21 mouse cellular contexts compared by ENCODE assay signal in the genomic region with DNA sequence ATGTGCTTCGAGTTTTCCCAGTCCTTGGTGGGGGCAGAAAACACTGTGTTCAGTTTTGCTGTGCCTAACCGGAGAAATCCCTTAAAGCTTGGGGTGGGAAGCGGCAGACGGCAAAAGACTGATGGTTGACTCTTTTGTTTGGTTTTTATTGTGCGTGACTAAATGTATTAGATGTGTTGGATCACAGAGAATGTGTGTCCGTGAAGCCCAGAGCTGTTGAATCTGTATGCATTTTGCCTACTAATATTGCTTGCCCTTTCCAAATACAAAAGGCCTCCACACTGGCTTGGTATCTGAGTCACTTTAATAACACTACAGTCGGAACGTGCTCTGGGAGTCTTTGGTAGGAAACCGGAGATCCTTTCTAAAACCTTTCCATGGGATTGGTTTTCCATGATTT.
DNase-seq lines count a peak whose midpoint lies in the region; ATAC-seq and TF ChIP-seq lines count a peak whose summit lies in the region.
"Had no signal": no experiment of that assay in that cellular context is flagged by ENCODE, and none has a peak within 500 bp of the region (broad histone marks: within the 10 kb centered on the region; RNA-seq: fewer than 3 reads in every experiment).

No protein-coding gene starts in this region.

- H3K4me1 ChIP-seq in ES-Bruce4 (ENCODE audit: control insufficient read depth, insufficient read depth, low read length), result no peaks in the 10 kb centered on the region
- H3K4me1 ChIP-seq in hindbrain, postnatal 0 days (ENCODE audit: insufficient read depth, low read length), result peaks cover 7% of the 10 kb centered on the region; the same call in 1 of the 2 replicates
- H3K4me1 ChIP-seq: heart, embryonic 13.5 days had no signal

- DNase-seq in embryo, embryonic 10 days (ENCODE audit: low spot score), result peak; percentile 44
- peak; percentile 25 for DNase-seq in hindbrain, postnatal 0 days (ENCODE audit: low spot score)
- DNase-seq in neural tube, embryonic 10.5 days (ENCODE audit: extremely low spot score, low spot score), result peak; percentile 39
- DNase-seq in layer of hippocampus, adult 9-10 months (ENCODE audit: low spot score), result no peak
- no peak for DNase-seq in kidney, adult 9 months
- no peak for DNase-seq in right cerebral cortex, postnatal 10 days (ENCODE audit: low spot score in 2 of 2)
- DNase-seq in urinary bladder, postnatal 10 days (ENCODE audit: low spot score), result no peak
- DNase-seq: adrenal gland, postnatal 25 days; cerebellum, adult 2 months; heart, postnatal 36 days; liver; liver, postnatal 0 days; lung, postnatal 36 days; right cerebral cortex, postnatal 14 days; thymus, postnatal 14 days had no signal

- H3K36me3 ChIP-seq in ES-Bruce4 (ENCODE audit: control insufficient read depth, insufficient read depth, low read length, poor library complexity, severe bottlenecking), result no peaks in the 10 kb centered on the region
- H3K36me3 ChIP-seq in hindbrain, postnatal 0 days (ENCODE audit: insufficient read depth, low read length), result no peaks in the 10 kb centered on the region
- H3K36me3 ChIP-seq: heart, embryonic 13.5 days had no signal

- WGBS in hindbrain, postnatal 0 days, result 32% methylated on average over 9 of the region's 9 CpGs

- no peak overlapping the region for H3K9ac ChIP-seq in ES-Bruce4 (ENCODE audit: low read depth, poor library complexity, severe bottlenecking)
- H3K9ac ChIP-seq in hindbrain, postnatal 0 days (replicated peaks; ENCODE audit: low read length), result no peak overlapping the region
- H3K9ac ChIP-seq: heart, embryonic 13.5 days; liver, postnatal 0 days had no signal

- no peak for TF ChIP-seq EP300 in ES-Bruce4 (IDR thresholded peaks at IDR 0.05; ENCODE audit: insufficient read depth, low read depth, low read length)

- TF ChIP-seq CTCF in ES-Bruce4 (IDR thresholded peaks at IDR 0.05; ENCODE audit: low read depth, low read length), result no peak
- no peak for TF ChIP-seq CTCF in hindbrain, postnatal 0 days (IDR thresholded peaks at IDR 0.05; ENCODE audit: low read depth)

- 0 out of 2 replicates have a peak, but pooled peaks cover 4% of the 10 kb centered on the region for H3K9me3 ChIP-seq in ES-Bruce4 (replicated peaks; ENCODE audit: control insufficient read depth, insufficient read depth, low read length, poor library complexity, severe bottlenecking)
- no peaks in the 10 kb centered on the region for H3K9me3 ChIP-seq in hindbrain, postnatal 0 days (ENCODE audit: low read length)

- no peak overlapping the region for H3K4me3 ChIP-seq in ES-Bruce4 (ENCODE audit: low read depth, low read length)
- H3K4me3 ChIP-seq in hindbrain, postnatal 0 days (ENCODE audit: low read length), result no peak overlapping the region
- H3K4me3 ChIP-seq: erythroblast, embryonic 14.5 days had no signal

- peak overlapping the region; percentile 94; the same call in 1 of the 2 replicates for H3K27ac ChIP-seq in ES-Bruce4 (ENCODE audit: insufficient read depth, low read length)
- no peak overlapping the region for H3K27ac ChIP-seq in hindbrain, postnatal 0 days
- H3K27ac ChIP-seq: heart, embryonic 13.5 days; kidney, postnatal 0 days had no signal

- H3K27me3 ChIP-seq in ES-Bruce4 (ENCODE audit: control insufficient read depth, insufficient read depth, low read length, poor library complexity, severe bottlenecking), result no peaks in the 10 kb centered on the region
- H3K27me3 ChIP-seq in hindbrain, postnatal 0 days (ENCODE audit: insufficient read depth, low read length), result no peaks in the 10 kb centered on the region

- no peak for TF ChIP-seq POLR2A in ES-Bruce4 (IDR thresholded peaks at IDR 0.05; ENCODE audit: insufficient read depth, low read length)

- ATAC-seq in hindbrain, postnatal 0 days, result no peak
- ATAC-seq: forebrain, embryonic 16.5 days; intestine, embryonic 16.5 days; liver, postnatal 0 days had no signal

- H3K4me2 ChIP-seq in hindbrain, postnatal 0 days (ENCODE audit: low read depth, low read length), result no peak overlapping the region

Comparison
In these comparisons a context has a peak if more than half of its experiments do, and no peak if none do; other contexts are left out.
1. DNase-seq: peak in embryo, embryonic 10 days (single experiment), hindbrain, postnatal 0 days (single experiment) and neural tube, embryonic 10.5 days (single experiment); none in layer of hippocampus, adult 9-10 months (single experiment), kidney, adult 9 months (single experiment), right cerebral cortex, postnatal 10 days (0 of 2) and urinary bladder, postnatal 10 days (single experiment).